Mouse (Mus musculus) thymus, adult 2 months (tissue): Measurements from ENCODE around the gene Mtmr4.

Experiments used
- CTCF ChIP-seq: fragments of 200-500 bp; IDR thresholded peaks from 2 replicates; pipeline ENCODE4 v1.5.1; 2012; ENCODE audit warnings: mild to moderate bottlenecking, control low read depth, low read length, moderate library complexity, borderline replicate concordance; ENCODE audit not compliant: control insufficient read depth, poor library complexity, insufficient read depth; ENCODE audit errors: extremely low read depth
- POLR2A ChIP-seq: fragments of 200-500 bp; IDR thresholded peaks from 2 replicates; pipeline ENCODE4 v1.6.1; 2012; ENCODE audit warnings: mild to moderate bottlenecking, low read length, control low read depth, moderate library complexity; ENCODE audit not compliant: control insufficient read depth, poor library complexity, insufficient read depth; ENCODE audit errors: extremely low read depth

GRCm38 (mm10) chr11:87659216-87659615 is 67.3 kb downstream of the Mtmr4 start:
- TF ChIP-seq CTCF (no peak), POLR2A (no peak)
